Mouse (Mus musculus): ENCODE results near the gene Tmem143. TPM values are rescaled to one million over a fixed set of nuclear protein-coding genes. Genes with fewer than 3 reads are reported as not detected.
"Not testable (repeated sequence)": the region's sequence is repeated elsewhere in the genome, so short reads cannot be mapped to it uniquely, and the experiment has no call there.

The Tmem143 gene
- polyA plus RNA-seq, 2 experiments from 2014 or later, result 5.8 to 6.2 TPM

GRCm38 (mm10) chr7:45923762-45924428 is 27.2 kb downstream of the Tmem143 start, which contains the start of gene Ccdc114:
TSS of gene Ccdc114 (plus strand) at chr7:45924072.
- ATAC-seq, result no peak

GRCm38 (mm10) chr7:45924429-45924816 is 27.7 kb downstream of the Tmem143 start:
- ATAC-seq, result no peak

GRCm38 (mm10) chr7:45928626-45929295 is 32.0 kb downstream of the Tmem143 start:
- no peak for ATAC-seq

GRCm38 (mm10) chr7:45929688-45930087 is 32.9 kb downstream of the Tmem143 start:
- no peak for ATAC-seq

- not testable (repeated sequence) for ATAC-seq
These were observed 37.0 kb downstream of the Tmem143 start for GRCm38 (mm10) chr7:45933766-45934165.

GRCm38 (mm10) chr7:45935114-45935513 is 38.4 kb downstream of the Tmem143 start:
- ATAC-seq, result no peak

- ATAC-seq, result no peak
These were observed 43.1 kb downstream of the Tmem143 start for GRCm38 (mm10) chr7:45939836-45940235.

GRCm38 (mm10) chr7:45941986-45942385 is 45.2 kb downstream of the Tmem143 start:
- no peak for ATAC-seq

- not testable (repeated sequence) for ATAC-seq
These were observed 46.5 kb downstream of the Tmem143 start for GRCm38 (mm10) chr7:45943280-45943679.

- no peak for ATAC-seq
These were observed 52.3 kb downstream of the Tmem143 start for GRCm38 (mm10) chr7:45949061-45949460.

- ATAC-seq, result no peak
These were observed 59.9 kb downstream of the Tmem143 start for GRCm38 (mm10) chr7:45956611-45957010.

Other genes starting within 250 kb of the Tmem143 start
- not detected for gene Fut2, start 230.5 kb upstream of the Tmem143 start, polyA plus RNA-seq (2017; shearing (Covaris generic))
- not detected for gene Ntn5, start 212.9 kb upstream of the Tmem143 start, polyA plus RNA-seq (2017; shearing (Covaris generic))
- not detected for gene Sec1, start 202.5 kb upstream of the Tmem143 start, polyA plus RNA-seq (2017; shearing (Covaris generic))
- under 1 TPM in 1 of 2 experiments, not detected in 1; 0.51 TPM for gene Car11, start 197.1 kb upstream of the Tmem143 start, polyA plus RNA-seq (2017; shearing (Covaris generic))
- 1 to 10 TPM; 5.2 to 8.5 TPM for gene Dbp, start 191.9 kb upstream of the Tmem143 start, polyA plus RNA-seq (2017; shearing (Covaris generic))
- gene Rpl18, start 181.5 kb upstream of the Tmem143 start, polyA plus RNA-seq (2017; shearing (Covaris generic)), result 1,000 to 10,000 TPM; 2,566 to 2,766 TPM
- gene Sphk2, start 178.9 kb upstream of the Tmem143 start, polyA plus RNA-seq (2017; shearing (Covaris generic)), result 10 to 100 TPM; 10.2 to 19.6 TPM
- gene Fam83e, start 175.7 kb upstream of the Tmem143 start, polyA plus RNA-seq (2017; shearing (Covaris generic)), result not detected
- not detected for gene Spaca4, start 171.1 kb upstream of the Tmem143 start, polyA plus RNA-seq (2017; shearing (Covaris generic))
- not detected for gene Lmtk3, start 113.2 kb upstream of the Tmem143 start, polyA plus RNA-seq (2017; shearing (Covaris generic))
- gene Sult2b1, start 112.3 kb upstream of the Tmem143 start, polyA plus RNA-seq (2017; shearing (Covaris generic)), result 1 to 10 TPM; 2.5 to 6.6 TPM
- gene Cyth2, start 82.4 kb upstream of the Tmem143 start, polyA plus RNA-seq (2017; shearing (Covaris generic)), result 10 to 100 TPM; 13.0 to 14.4 TPM
- gene Kcnj14, start 72.2 kb upstream of the Tmem143 start, polyA plus RNA-seq (2017; shearing (Covaris generic)), result not detected
- gene Grwd1, start 66.0 kb upstream of the Tmem143 start, polyA plus RNA-seq (2017; shearing (Covaris generic)), result 10 to 100 TPM; 16.1 to 25.3 TPM
- 10 to 100 TPM; 23.4 to 38.5 TPM for gene Kdelr1, start 24.2 kb upstream of the Tmem143 start, polyA plus RNA-seq (2017; shearing (Covaris generic))
- gene Grin2d, start 18.6 kb upstream of the Tmem143 start, polyA plus RNA-seq (2017; shearing (Covaris generic)), result not detected
- not detected for gene Syngr4, start 227 bp upstream of the Tmem143 start, polyA plus RNA-seq (2017; shearing (Covaris generic))
- gene Emp3, start 24.5 kb downstream of the Tmem143 start, polyA plus RNA-seq (2017; shearing (Covaris generic)), result 100 to 1,000 TPM; 683 to 699 TPM
- 1 to 10 TPM in 1 of 2 experiments, under 1 TPM in 1; 0.96 to 2.2 TPM for gene Ccdc114, start 27.1 kb downstream of the Tmem143 start, polyA plus RNA-seq (2017; shearing (Covaris generic))
- not detected for gene Abcc6, start 133.4 kb downstream of the Tmem143 start, polyA plus RNA-seq (2017; shearing (Covaris generic))
- 10 to 100 TPM; 17.1 to 20.4 TPM for gene Nomo1, start 136.8 kb downstream of the Tmem143 start, polyA plus RNA-seq (2017; shearing (Covaris generic))
- not detected for gene Kcnj11, start 203.8 kb downstream of the Tmem143 start, polyA plus RNA-seq (2017; shearing (Covaris generic))